Mouse (Mus musculus) erythroblast, embryonic 14.5 days (primary cell): ENCODE data around the gene Ccn1. TPM values are rescaled to one million over a fixed set of nuclear protein-coding genes. Genes with fewer than 3 reads are reported as not detected.

Experiments used
- H3K27me3 ChIP-seq: 2 replicates; pipeline ENCODE4 v1.6.1; 2012; ENCODE audit warnings: inconsistent platforms; ENCODE audit not compliant: control insufficient read depth
- H3K36me3 ChIP-seq: 2 replicates; pipeline ENCODE4 v1.6.1; 2012; ENCODE audit warnings: mild to moderate bottlenecking, inconsistent platforms; ENCODE audit not compliant: control insufficient read depth
- H3K4me1 ChIP-seq: 2 replicates; pipeline ENCODE4 v1.6.1; 2012; ENCODE audit warnings: inconsistent platforms; ENCODE audit not compliant: control insufficient read depth
- H3K4me3 ChIP-seq: replicated peaks from 2 replicates; pipeline ENCODE3; 2012; ENCODE audit warnings: moderate library complexity, mild to moderate bottlenecking, inconsistent platforms
- H3K9me3 ChIP-seq: 2 replicates; pipeline ENCODE4 v1.6.1; 2012; ENCODE audit warnings: low read length, inconsistent platforms, mixed read lengths; ENCODE audit not compliant: control insufficient read depth
- GATA1 ChIP-seq: IDR thresholded peaks from 2 replicates; pipeline ENCODE4 v1.6.1; 2012; ENCODE audit warnings: low read length, inconsistent platforms, mixed read lengths
- TAL1 ChIP-seq: IDR thresholded peaks from 3 replicates; pipeline ENCODE4 v1.6.1; 2012; ENCODE audit warnings: low read length, inconsistent platforms, mixed read lengths
- polyA plus RNA-seq: library from polyadenylated mRNA; stranded (reverse); fragments of >175 nt; gene quantifications from 2 replicates; pipeline ENCODE4 v1.2.3, GENCODE M21; 2012

Gene Ccn1
- polyA plus RNA-seq, 1 experiment: 0.09 TPM

- TF ChIP-seq GATA1 (no peak), TAL1 (no peak)
These were observed 4.3 kb downstream of the Ccn1 start for GRCm38 (mm10) chr3:145645463-145645862.

GRCm38 (mm10) chr3:145642861-145643260, 6.9 kb downstream of the Ccn1 start:
- H3K36me3 ChIP-seq: peaks cover 3% of the 10 kb centered on the region; the same call in 1 of the 2 replicates
- no peaks in the 10 kb centered on the region for H3K4me1 ChIP-seq
- peaks cover 6% of the 10 kb centered on the region for H3K27me3 ChIP-seq
- TF ChIP-seq TAL1 (no peak), GATA1 (no peak)
- no peak overlapping the region for H3K4me3 ChIP-seq
- no peaks in the 10 kb centered on the region for H3K9me3 ChIP-seq

More at GRCm38 (mm10) chr3:145645463-145645862, 4.3 kb downstream of the Ccn1 start:
- peaks cover 32% of the 10 kb centered on the region for H3K27me3 ChIP-seq
- no peaks in the 10 kb centered on the region for H3K9me3 ChIP-seq
- H3K36me3 ChIP-seq: peaks cover 3% of the 10 kb centered on the region; the same call in 1 of the 2 replicates
- H3K4me3 ChIP-seq: no peak overlapping the region
- H3K4me1 ChIP-seq: no peaks in the 10 kb centered on the region

GRCm38 (mm10) chr3:145641878-145642277, 7.9 kb downstream of the Ccn1 start:
- Histone ChIP-seq H3K27me3 (no peaks in the 10 kb centered on the region), H3K4me3 (no peak overlapping the region), H3K4me1 (no peaks in the 10 kb centered on the region), H3K9me3 (no peaks in the 10 kb centered on the region), H3K36me3 (no peaks in the 10 kb centered on the region)
- TF ChIP-seq TAL1 (no peak), GATA1 (no peak)

GRCm38 (mm10) chr3:145641036-145641685, 8.6 kb downstream of the Ccn1 start:
- no peaks in the 10 kb centered on the region for H3K27me3 ChIP-seq

GRCm38 (mm10) chr3:145640583-145640982, 9.2 kb downstream of the Ccn1 start:
- no peaks in the 10 kb centered on the region for H3K9me3 ChIP-seq
- H3K27me3 ChIP-seq: no peaks in the 10 kb centered on the region
- H3K4me3 ChIP-seq: no peak overlapping the region
- TF ChIP-seq GATA1 (no peak), TAL1 (no peak)
- no peaks in the 10 kb centered on the region for H3K36me3 ChIP-seq
- no peaks in the 10 kb centered on the region for H3K4me1 ChIP-seq

More at GRCm38 (mm10) chr3:145641036-145641685, 8.6 kb downstream of the Ccn1 start:
- Histone ChIP-seq H3K4me3 (no peak overlapping the region), H3K9me3 (no peaks in the 10 kb centered on the region), H3K36me3 (no peaks in the 10 kb centered on the region), H3K4me1 (no peaks in the 10 kb centered on the region)
- no peak for TF ChIP-seq TAL1
- no peak for TF ChIP-seq GATA1

GRCm38 (mm10) chr3:145640170-145640569, 9.6 kb downstream of the Ccn1 start:
- Histone ChIP-seq H3K9me3 (no peaks in the 10 kb centered on the region), H3K4me3 (no peak overlapping the region), H3K27me3 (no peaks in the 10 kb centered on the region), H3K4me1 (no peaks in the 10 kb centered on the region), H3K36me3 (no peaks in the 10 kb centered on the region)
- TF ChIP-seq TAL1: no peak
- no peak for TF ChIP-seq GATA1

GRCm38 (mm10) chr3:145634002-145634710, 15.6 kb downstream of the Ccn1 start:
- Histone ChIP-seq H3K36me3 (no peaks in the 10 kb centered on the region), H3K27me3 (no peaks in the 10 kb centered on the region), H3K9me3 (peaks cover 2% of the 10 kb centered on the region; the same call in 1 of the 2 replicates), H3K4me3 (no peak overlapping the region), H3K4me1 (no peaks in the 10 kb centered on the region)
- no peak for TF ChIP-seq GATA1

- H3K36me3 ChIP-seq: no peaks in the 10 kb centered on the region
- no peaks in the 10 kb centered on the region for H3K27me3 ChIP-seq
- H3K4me3 ChIP-seq: no peak overlapping the region
- H3K4me1 ChIP-seq: no peaks in the 10 kb centered on the region
- peaks cover 2% of the 10 kb centered on the region; the same call in 1 of the 2 replicates for H3K9me3 ChIP-seq
- no peak for TF ChIP-seq GATA1
- TF ChIP-seq TAL1: no peak
These were observed 16.9 kb downstream of the Ccn1 start for GRCm38 (mm10) chr3:145632888-145633287.

GRCm38 (mm10) chr3:145628643-145629042, 21.1 kb downstream of the Ccn1 start:
- Histone ChIP-seq H3K27me3 (no peaks in the 10 kb centered on the region), H3K36me3 (no peaks in the 10 kb centered on the region), H3K4me3 (no peak overlapping the region), H3K4me1 (no peaks in the 10 kb centered on the region), H3K9me3 (peaks cover 2% of the 10 kb centered on the region; the same call in 1 of the 2 replicates)
- no peak for TF ChIP-seq GATA1
